Mouse (Mus musculus) CH12.LX (cell line): Measurements from ENCODE around the gene Pdss2.

Experiments
- CTCF ChIP-seq, 2 experiments: IDR thresholded peaks in 1 of 2; conservative IDR thresholded peaks in 1 of 2; 2 replicates each; pipeline ENCODE4 v1.5.1; 2011 to 2012; ENCODE audit warnings: low read depth in 2 of 2, low read length in 2 of 2, improper control_type of control experiment in 1 of 2, inconsistent platforms in 1 of 2, mild to moderate bottlenecking in 1 of 2, moderate library complexity in 1 of 2
- E2F4 ChIP-seq: IDR thresholded peaks from 2 replicates; pipeline ENCODE4 v1.6.1; 2011; ENCODE audit warnings: low read depth, low read length, improper control_type of control experiment; ENCODE audit not compliant: insufficient replicate concordance
- EP300 ChIP-seq: IDR thresholded peaks from 2 replicates; pipeline ENCODE4 v1.6.1; 2011; ENCODE audit warnings: low read length, improper control_type of control experiment
- ETS1 ChIP-seq: conservative IDR thresholded peaks from 2 replicates; pipeline ENCODE4 v1.6.1; 2012; ENCODE audit warnings: low read depth, mild to moderate bottlenecking, inconsistent platforms, low read length, improper control_type of control experiment, moderate library complexity
- KAT2A ChIP-seq: IDR thresholded peaks from 2 replicates; pipeline ENCODE4 v1.6.1; 2012; ENCODE audit warnings: low read length, improper control_type of control experiment, inconsistent platforms; ENCODE audit not compliant: insufficient replicate concordance
- MAX ChIP-seq: IDR thresholded peaks from 2 replicates; pipeline ENCODE4 v1.6.1; 2011; ENCODE audit warnings: low read length, improper control_type of control experiment
- MYC ChIP-seq: IDR thresholded peaks from 2 replicates; pipeline ENCODE4 v1.6.1; 2011; ENCODE audit warnings: low read depth, mild to moderate bottlenecking, improper control_type of control experiment, low read length
- POLR2A ChIP-seq: IDR thresholded peaks from 2 replicates; pipeline ENCODE4 v1.6.1; 2011; ENCODE audit warnings: low read depth, mild to moderate bottlenecking, improper control_type of control experiment, low read length
- RAD21 ChIP-seq: IDR thresholded peaks from 2 replicates; pipeline ENCODE4 v1.6.1; 2011; ENCODE audit warnings: low read depth, mild to moderate bottlenecking, low read length, improper control_type of control experiment, moderate library complexity
- RCOR1 ChIP-seq: conservative IDR thresholded peaks from 2 replicates; pipeline ENCODE4 v1.6.1; 2012; ENCODE audit warnings: low read depth, mild to moderate bottlenecking, inconsistent platforms, low read length, improper control_type of control experiment
- TCF12 ChIP-seq: IDR thresholded peaks from 2 replicates; pipeline ENCODE4 v1.6.1; 2014; ENCODE audit warnings: low read depth, mild to moderate bottlenecking, inconsistent platforms, low read length, improper control_type of control experiment
- USF1 ChIP-seq: IDR thresholded peaks from 2 replicates; pipeline ENCODE4 v1.6.1; 2014; ENCODE audit warnings: low read depth, mild to moderate bottlenecking, inconsistent platforms, low read length, improper control_type of control experiment
- USF2 ChIP-seq: conservative IDR thresholded peaks from 2 replicates; pipeline ENCODE4 v1.6.1; 2011; ENCODE audit warnings: low read depth, low read length, improper control_type of control experiment

DNA sequence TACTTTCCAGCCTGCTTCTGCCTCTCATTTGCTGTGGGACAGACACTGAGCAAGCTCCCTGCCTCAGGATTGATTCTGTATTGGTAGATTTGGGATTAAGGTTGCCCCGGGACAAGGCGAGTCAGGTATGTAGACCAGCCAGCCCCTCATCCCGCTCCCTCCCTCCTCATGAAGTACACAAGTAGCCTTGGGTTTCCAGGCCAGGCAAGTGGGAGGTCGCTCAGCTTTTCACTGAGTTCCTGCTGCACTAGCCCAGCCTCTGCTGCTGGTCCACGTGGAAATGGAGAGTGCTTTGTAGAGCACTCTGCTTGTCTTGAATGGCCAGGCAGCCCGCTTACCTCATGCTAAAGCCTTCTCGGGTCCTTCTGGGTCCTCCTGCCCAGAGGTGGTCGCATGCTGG is 268.7 kb downstream of the Pdss2 start:
- TF ChIP-seq KAT2A = no peak
- TF ChIP-seq ETS1 = no peak
- TF ChIP-seq EP300 = no peak
- TF ChIP-seq E2F4 = no peak
- TF ChIP-seq POLR2A = no peak
- TF ChIP-seq USF1 = no peak
- TF ChIP-seq CTCF (conservative IDR thresholded peaks at IDR 0.05 in 1 of 2, IDR thresholded peaks at IDR 0.05 in 1 of 2; ENCODE audit: low read depth in 2 of 2, low read length in 2 of 2) = no peak
- no peak for TF ChIP-seq RCOR1
- TF ChIP-seq TCF12 = no peak
- no peak for TF ChIP-seq USF2
- TF ChIP-seq RAD21 = no peak
- TF ChIP-seq MYC = no peak
- no peak for TF ChIP-seq MAX
